ENCODE assay signal across 17 mouse cellular contexts in genomic region chr10:114972364-114972763, GRCm38 (mm10).
"Had no signal": no experiment of that assay in that cellular context is flagged by ENCODE, and none has a peak within 500 bp of the region (broad histone marks: within the 10 kb centered on the region; RNA-seq: fewer than 3 reads in every experiment).

No protein-coding gene starts in this region.

- H3K36me3 ChIP-seq: midbrain, embryonic 10.5 days; midbrain, embryonic 12.5 days; neural tube, embryonic 13.5 days; neural tube, embryonic 15.5 days had no signal

- DNase-seq: lung, adult 18-20 months; lung, embryonic 14.5 days; lung, postnatal 10 days; lung, postnatal 4 days; midbrain, embryonic 14.5 days; retina, postnatal 1 day; right cerebral cortex, adult 18-20 months; right cerebral cortex, postnatal 25 days; right cerebral cortex, postnatal 4 days; spleen, adult 18-20 months; thymus, adult 2 months; thymus, postnatal 25 days; thymus, postnatal 4 days had no signal

- H3K4me2 ChIP-seq: lung, embryonic 14.5 days; midbrain, embryonic 12.5 days; neural tube, embryonic 13.5 days; neural tube, embryonic 15.5 days had no signal

- H3K27ac ChIP-seq: midbrain, embryonic 10.5 days; midbrain, embryonic 12.5 days; neural tube, embryonic 13.5 days; neural tube, embryonic 15.5 days had no signal

- H3K27me3 ChIP-seq: midbrain, embryonic 12.5 days; neural tube, embryonic 13.5 days; neural tube, embryonic 15.5 days had no signal

- H3K4me1 ChIP-seq: midbrain, embryonic 10.5 days; midbrain, embryonic 12.5 days; neural tube, embryonic 13.5 days; neural tube, embryonic 15.5 days had no signal

- H3K9me3 ChIP-seq: midbrain, embryonic 10.5 days; midbrain, embryonic 12.5 days; neural tube, embryonic 13.5 days; neural tube, embryonic 15.5 days had no signal

- H3K4me3 ChIP-seq: midbrain, embryonic 10.5 days; midbrain, embryonic 12.5 days; neural tube, embryonic 13.5 days; neural tube, embryonic 15.5 days had no signal

- H3K9ac ChIP-seq: lung, embryonic 14.5 days; midbrain, embryonic 12.5 days; neural tube, embryonic 13.5 days; neural tube, embryonic 15.5 days had no signal
